Comparison of ENCODE assay signal across 25 mouse cellular contexts in the genomic region with DNA sequence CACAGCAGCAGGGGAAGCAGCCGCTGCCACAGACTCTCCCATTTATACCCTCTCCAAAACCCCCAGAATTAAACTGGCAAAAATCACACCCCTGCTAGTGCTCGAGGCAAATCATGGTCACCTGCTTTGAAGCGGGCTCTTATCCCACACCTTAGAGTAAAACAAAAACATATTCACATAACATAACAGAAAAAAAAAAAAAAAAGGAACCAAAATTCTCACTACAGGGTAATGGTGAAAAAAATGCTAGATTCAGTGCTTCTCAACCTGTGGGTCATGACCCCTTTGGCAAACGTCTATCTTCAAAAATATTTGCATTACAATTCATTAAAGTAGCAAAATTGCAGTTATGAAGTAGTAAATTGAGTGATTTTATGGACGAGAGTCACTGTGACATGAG. TPM values are rescaled to one million over a fixed set of nuclear protein-coding genes. Genes with fewer than 3 reads are reported as not detected.
DNase-seq lines count a peak whose midpoint lies in the region; ATAC-seq and TF ChIP-seq lines count a peak whose summit lies in the region.
"Had no signal": no experiment of that assay in that cellular context is flagged by ENCODE, and none has a peak within 500 bp of the region (broad histone marks: within the 10 kb centered on the region; RNA-seq: fewer than 3 reads in every experiment).

No protein-coding gene starts in this region.

- in situ Hi-C loops in CH12.LX (cut with MboI; ENCODE audit: low pct_ligation_motif_present, low pct_unique_long_range_greater_than_20kb, low sequenced_read_pairs): no loop called here

- H3K27me3 ChIP-seq in CH12.LX (replicated peaks): no peaks in the 10 kb centered on the region
- H3K27me3 ChIP-seq: embryonic facial prominence, embryonic 13.5 days; embryonic facial prominence, embryonic 15.5 days; forebrain, embryonic 12.5 days had no signal

- dilution Hi-C loops in CH12.LX (cut with MboI; ENCODE audit: extremely low pct_ligation_motif_present, extremely low pct_unique_long_range_greater_than_20kb, low sequenced_read_pairs): no loop called here

- no peak overlapping the region for H3K9ac ChIP-seq in CH12.LX (ENCODE audit: insufficient read depth, low read depth)
- H3K9ac ChIP-seq: embryonic facial prominence, embryonic 13.5 days; embryonic facial prominence, embryonic 15.5 days; forebrain, embryonic 12.5 days had no signal

- TF ChIP-seq RAD21 in CH12.LX (IDR thresholded peaks at IDR 0.05; ENCODE audit: low read depth, low read length): no peak

- no peaks in the 10 kb centered on the region for H3K79me2 ChIP-seq in CH12.LX (replicated peaks; ENCODE audit: control insufficient read depth, extremely low read depth, insufficient read depth, poor library complexity, severe bottlenecking)

- ATAC-seq in activated CD4-positive, CD25-positive, alpha-beta regulatory T cell, adult 4 months: no peak
- ATAC-seq: CD4-positive, CD25-positive, alpha-beta regulatory T cell, adult 4 months; forebrain, embryonic 14.5 days; forebrain, embryonic 16.5 days; Patski had no signal

- no peak for TF ChIP-seq CTCF in gastrocnemius, adult 2 months (IDR thresholded peaks at IDR 0.05)
- TF ChIP-seq CTCF in CH12.LX (conservative IDR thresholded peaks at IDR 0.05 in 1 of 2, IDR thresholded peaks at IDR 0.05 in 1 of 2; ENCODE audit: low read depth in 2 of 2, low read length in 2 of 2): no peak
- TF ChIP-seq CTCF in bone marrow macrophage, adult 2 months (IDR thresholded peaks at IDR 0.05; ENCODE audit: low read depth, low read length): no peak

- TF ChIP-seq POLR2A in CH12.LX (IDR thresholded peaks at IDR 0.05; ENCODE audit: low read depth, low read length): no peak
- TF ChIP-seq POLR2A in bone marrow macrophage, adult 2 months (IDR thresholded peaks at IDR 0.05; ENCODE audit: borderline replicate concordance, low read depth, low read length): no peak

- H3K4me1 ChIP-seq in CH12.LX (ENCODE audit: control insufficient read depth in 1 of 2, insufficient read depth in 2 of 2): peaks cover 7 to 21% of the 10 kb centered on the region in 2 experiments
- H3K4me1 ChIP-seq in bone marrow macrophage, adult 2 months (ENCODE audit: control insufficient read depth, insufficient read depth, low read length): peaks cover 47% of the 10 kb centered on the region
- H3K4me1 ChIP-seq: forebrain, embryonic 12.5 days had no signal

- H3K4me2 ChIP-seq in CH12.LX (ENCODE audit: insufficient read depth, low read depth, poor library complexity, severe bottlenecking): no peak overlapping the region
- H3K4me2 ChIP-seq: embryonic facial prominence, embryonic 13.5 days; embryonic facial prominence, embryonic 15.5 days; forebrain, embryonic 12.5 days had no signal

- no peak for TF ChIP-seq EP300 in CH12.LX (IDR thresholded peaks at IDR 0.05; ENCODE audit: low read length)

- H3K9me3 ChIP-seq in CH12.LX (replicated peaks; ENCODE audit: low read length): no peaks in the 10 kb centered on the region
- H3K9me3 ChIP-seq: embryonic facial prominence, embryonic 13.5 days; embryonic facial prominence, embryonic 15.5 days; forebrain, embryonic 10.5 days; forebrain, embryonic 12.5 days had no signal

- no peaks in the 10 kb centered on the region for H3K36me3 ChIP-seq in CH12.LX (replicated peaks in 1 of 2; ENCODE audit: control insufficient read depth in 1 of 2, insufficient read depth in 1 of 2, low read length in 1 of 2)
- H3K36me3 ChIP-seq: embryonic facial prominence, embryonic 13.5 days; embryonic facial prominence, embryonic 15.5 days; forebrain, embryonic 10.5 days; forebrain, embryonic 12.5 days had no signal

- intact Hi-C loops in gastrocnemius, adult 2 months (cut with DNase I): no loop called here

- peak; percentile 5 for DNase-seq in gastrocnemius, adult 2 months
- DNase-seq in gastrocnemius, postnatal 10 days: no peak
- DNase-seq in CH12.LX (ENCODE audit: extremely low read depth): no peak
- no peak for DNase-seq in cerebellum, adult 8-10 months
- DNase-seq: adrenal gland, adult 2 months; adrenal gland, postnatal 10 days; adrenal gland, postnatal 25 days; B cell, adult 2 months; cerebellum, adult 11-12 months; cerebellum, adult 2 months; cerebellum, adult 9-11 months; cerebellum, postnatal 14 days; cerebellum, postnatal 36 days; embryo, embryonic 11 days had no signal

- no peak overlapping the region for H3K27ac ChIP-seq in gastrocnemius, adult 2 months
- H3K27ac ChIP-seq in CH12.LX (ENCODE audit: insufficient read depth, low read depth): no peak overlapping the region
- H3K27ac ChIP-seq in bone marrow macrophage, adult 2 months (ENCODE audit: insufficient read depth, low read depth, low read length): peak overlapping the region; percentile 96
- H3K27ac ChIP-seq: embryonic facial prominence, embryonic 13.5 days; embryonic facial prominence, embryonic 15.5 days; forebrain, embryonic 10.5 days; forebrain, embryonic 12.5 days had no signal

- no peak overlapping the region for H3K4me3 ChIP-seq in gastrocnemius, adult 2 months
- H3K4me3 ChIP-seq in CH12.LX (replicated peaks in 1 of 3; ENCODE audit: low read depth in 2 of 3, low read length in 2 of 3, poor library complexity in 1 of 3): no peak overlapping the region
- H3K4me3 ChIP-seq in bone marrow macrophage, adult 2 months (ENCODE audit: insufficient read depth, low read length): 0 out of 2 replicates have a peak overlapping the region, but pooled peaks have one; percentile 6
- H3K4me3 ChIP-seq: embryonic facial prominence, embryonic 13.5 days; embryonic facial prominence, embryonic 15.5 days; erythroblast, embryonic 14.5 days; forebrain, embryonic 10.5 days; forebrain, embryonic 12.5 days had no signal

TF ChIP-seq in CH12.LX, 34 proteins besides CTCF, POLR2A, EP300 and RAD21:
- TF ChIP-seq KAT2A (IDR thresholded peaks at IDR 0.05; ENCODE audit: insufficient replicate concordance, low read length) (no peak), NELFE (IDR thresholded peaks at IDR 0.05; ENCODE audit: low read depth, low read length) (no peak), ELF1 (IDR thresholded peaks at IDR 0.05; ENCODE audit: low read depth, low read length) (no peak), JUND (conservative IDR thresholded peaks at IDR 0.05; ENCODE audit: low read depth, low read length) (no peak), BHLHE40 (IDR thresholded peaks at IDR 0.05; ENCODE audit: low read depth, low read length) (no peak), ZNF384 (IDR thresholded peaks at IDR 0.05; ENCODE audit: low read depth, low read length) (peak; percentile 64)

RNA-seq across cellular contexts. Expression of gene Ntpcr, which starts 2.8 kb away (rescaled TPM):
- total RNA-seq in gastrocnemius, adult 2 months (2021): 10 to 100 TPM; 10.5 to 11.2 TPM
- total RNA-seq in gastrocnemius, postnatal 10 days (2021): 10 to 100 TPM; 16.5 to 18.6 TPM
- total RNA-seq in CH12.LX (2012; rRNA removed) (22.9 and 24.0 TPM in 2 replicates), CH12.LX (2014; rRNA removed) (23.6 and 25.0 TPM in 2 replicates)
- polyA plus RNA-seq in CH12.LX (2012; ENCODE audit: insufficient read length, low read depth): 15.1 and 17.0 TPM in 2 replicates
- polyA plus RNA-seq in bone marrow macrophage, adult 2 months (2012; ENCODE audit: insufficient read depth, insufficient read length, missing spikeins): 39.6 and 42.1 TPM in 2 replicates
- 10 to 100 TPM; 31.1 to 34.3 TPM for polyA plus RNA-seq in activated CD4-positive, CD25-positive, alpha-beta regulatory T cell, adult 4 months (2017; shearing (Covaris generic))

RNA-seq across cellular contexts. Expression of gene Map10, which starts 57.4 kb away (rescaled TPM):
- total RNA-seq in gastrocnemius, adult 2 months (2021): 1 to 10 TPM; 2.1 to 3.0 TPM
- 1 to 10 TPM; 3.6 to 4.1 TPM for total RNA-seq in gastrocnemius, postnatal 10 days (2021)
- total RNA-seq in CH12.LX (2012; rRNA removed) (5.1 and 6.7 TPM in 2 replicates), CH12.LX (2014; rRNA removed) (1.9 and 2.3 TPM in 2 replicates)
- 1.3 and 1.4 TPM in 2 replicates for polyA plus RNA-seq in CH12.LX (2012; ENCODE audit: insufficient read length, low read depth)
- polyA plus RNA-seq in bone marrow macrophage, adult 2 months (2012; ENCODE audit: insufficient read depth, insufficient read length, missing spikeins): 0.92 and 1.2 TPM in 2 replicates
- polyA plus RNA-seq in activated CD4-positive, CD25-positive, alpha-beta regulatory T cell, adult 4 months (2017; shearing (Covaris generic)): under 1 TPM; 0.17 to 0.46 TPM
- polyA plus RNA-seq: erythroblast, embryonic 14.5 days; Patski had no signal
